Mouse (Mus musculus): ENCODE measurements at regions not wholly inside any gene's neighbourhood (a gene's known extent, or its start where the extent isn't known, plus 50 kb on each side); places are given as distances from the start of the nearest gene placed in this dataset.
A peak's percentile ranks its signal among the peaks of the same experiment; 100 is the strongest.

DNA sequence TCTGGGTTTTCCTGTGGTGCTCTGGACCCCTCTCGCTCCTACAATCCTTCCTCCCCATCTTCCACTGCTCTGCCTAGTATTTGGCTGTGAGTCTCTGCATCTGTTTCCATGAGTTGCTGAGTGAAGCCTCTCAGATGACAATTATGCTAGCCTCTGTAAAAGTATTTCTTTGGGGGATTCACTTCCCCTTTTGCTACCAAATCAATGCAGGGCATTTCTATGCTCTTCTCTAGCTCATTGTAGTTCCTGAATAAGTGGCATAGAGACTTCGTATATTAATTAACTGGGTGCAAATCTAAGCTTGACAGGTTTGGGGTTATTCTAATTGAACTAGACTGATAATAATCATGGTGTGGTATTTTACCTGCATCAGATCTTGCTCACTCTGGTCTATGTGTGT is 260.4 kb upstream of the P2ry1 start:
- H3K36me3 ChIP-seq (ENCODE audit: control insufficient read depth, insufficient read depth, low read length): no peaks in the 10 kb centered on the region
- H3K27ac ChIP-seq (ENCODE audit: insufficient read depth, low read depth, low read length): no peak overlapping the region
- no peaks in the 10 kb centered on the region for H3K27me3 ChIP-seq (replicated peaks; ENCODE audit: control insufficient read depth, insufficient read depth, low read length)
- no peak for TF ChIP-seq CTCF (conservative IDR thresholded peaks at IDR 0.05; ENCODE audit: insufficient read depth, insufficient read length, low read depth, low read length)
- TF ChIP-seq POLR2A (IDR thresholded peaks at IDR 0.05; ENCODE audit: low read depth, low read length): no peak
- no peak overlapping the region for H3K4me3 ChIP-seq (ENCODE audit: insufficient read depth, low read depth, low read length)
- DNase-seq: no peak
- H3K4me1 ChIP-seq (ENCODE audit: control insufficient read depth, insufficient read depth, low read length): no peaks in the 10 kb centered on the region
- WGBS: 91% methylated on average over 2 of the region's 2 CpGs

DNA sequence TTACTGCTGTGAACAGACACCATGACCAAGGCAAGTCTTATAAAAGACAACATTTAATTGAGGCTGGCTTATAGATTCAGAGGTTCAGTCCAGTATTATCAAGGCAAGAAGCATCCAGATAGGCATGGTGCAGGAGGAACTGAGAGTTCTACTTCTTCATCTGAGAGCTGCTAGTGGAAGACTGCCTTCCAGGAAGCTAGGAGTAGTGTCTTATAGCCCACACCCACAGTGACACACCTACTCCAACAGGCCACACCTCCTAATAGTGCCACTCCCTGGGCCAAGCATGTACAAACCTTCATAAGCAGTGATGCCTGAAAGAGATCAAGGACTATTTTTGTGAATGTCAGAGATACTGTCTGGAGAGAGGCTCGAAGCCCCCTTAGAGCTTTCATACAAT is 257.5 kb upstream of the P2ry1 start:
- Histone ChIP-seq H3K36me3 (ENCODE audit: control insufficient read depth, insufficient read depth, low read length) (no peaks in the 10 kb centered on the region), H3K4me3 (ENCODE audit: insufficient read depth, low read depth, low read length) (no peak overlapping the region), H3K4me1 (ENCODE audit: control insufficient read depth, insufficient read depth, low read length) (no peaks in the 10 kb centered on the region), H3K27me3 (replicated peaks; ENCODE audit: control insufficient read depth, insufficient read depth, low read length) (no peaks in the 10 kb centered on the region), H3K27ac (ENCODE audit: insufficient read depth, low read depth, low read length) (no peak overlapping the region)
- TF ChIP-seq CTCF (conservative IDR thresholded peaks at IDR 0.05; ENCODE audit: insufficient read depth, insufficient read length, low read depth, low read length): no peak
- no peak for TF ChIP-seq POLR2A (IDR thresholded peaks at IDR 0.05; ENCODE audit: low read depth, low read length)
- WGBS: 97% methylated on average over 1 of the region's 1 CpGs
- DNase-seq: no peak

DNA sequence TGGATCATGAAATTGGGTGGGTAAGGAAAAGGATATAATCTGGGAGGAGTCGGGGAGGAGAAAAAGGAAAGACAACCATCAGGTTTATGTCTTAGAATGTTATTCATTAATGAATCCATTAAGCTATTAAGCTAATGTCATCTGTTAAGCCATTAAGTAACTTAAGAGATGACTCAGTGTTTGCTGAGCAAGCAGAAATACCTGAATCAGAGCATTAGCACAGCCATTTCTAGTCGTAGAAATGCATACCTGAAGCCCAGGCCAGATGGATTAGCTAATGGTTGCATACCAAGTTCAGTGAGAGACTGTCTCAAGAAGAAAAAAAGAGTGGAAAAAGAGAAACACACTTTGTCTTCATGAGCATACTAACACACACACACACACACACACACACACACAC is 244.0 kb upstream of the P2ry1 start:
- no peak overlapping the region for H3K4me3 ChIP-seq (ENCODE audit: insufficient read depth, low read depth, low read length)
- no peak for TF ChIP-seq CTCF (conservative IDR thresholded peaks at IDR 0.05; ENCODE audit: insufficient read depth, insufficient read length, low read depth, low read length)
- TF ChIP-seq POLR2A (IDR thresholded peaks at IDR 0.05; ENCODE audit: low read depth, low read length): no peak
- H3K4me1 ChIP-seq (ENCODE audit: control insufficient read depth, insufficient read depth, low read length): no peaks in the 10 kb centered on the region
- H3K27me3 ChIP-seq (replicated peaks; ENCODE audit: control insufficient read depth, insufficient read depth, low read length): no peaks in the 10 kb centered on the region
- DNase-seq: no peak
- WGBS: 49% methylated on average over 2 of the region's 2 CpGs
- no peaks in the 10 kb centered on the region for H3K36me3 ChIP-seq (ENCODE audit: control insufficient read depth, insufficient read depth, low read length)
- H3K27ac ChIP-seq (ENCODE audit: insufficient read depth, low read depth, low read length): no peak overlapping the region

DNA sequence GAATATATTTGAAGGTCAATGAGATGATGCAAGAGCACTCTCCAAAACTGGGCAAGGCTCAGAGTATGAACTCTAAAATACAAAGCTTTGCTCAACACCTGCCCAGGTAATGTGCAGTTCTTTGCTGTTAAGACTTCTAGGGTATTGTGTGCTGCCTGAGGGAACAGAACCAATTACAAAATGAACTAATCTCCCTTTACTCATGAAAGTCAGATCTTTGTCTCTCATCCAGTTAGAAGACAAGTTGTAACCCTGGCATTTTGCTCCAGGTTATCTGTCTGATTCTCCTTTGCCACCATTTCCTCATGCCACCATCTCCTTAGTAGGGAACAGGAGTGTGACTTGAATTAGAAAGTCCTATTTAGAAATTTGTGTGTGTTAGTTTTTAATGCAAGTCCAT is 243.5 kb upstream of the P2ry1 start:
- TF ChIP-seq POLR2A (IDR thresholded peaks at IDR 0.05; ENCODE audit: low read depth, low read length) (no peak), CTCF (conservative IDR thresholded peaks at IDR 0.05; ENCODE audit: insufficient read depth, insufficient read length, low read depth, low read length) (no peak)
- H3K27me3 ChIP-seq (replicated peaks; ENCODE audit: control insufficient read depth, insufficient read depth, low read length): no peaks in the 10 kb centered on the region
- no peak for DNase-seq
- H3K36me3 ChIP-seq (ENCODE audit: control insufficient read depth, insufficient read depth, low read length): no peaks in the 10 kb centered on the region
- H3K27ac ChIP-seq (ENCODE audit: insufficient read depth, low read depth, low read length): no peak overlapping the region
- H3K4me3 ChIP-seq (ENCODE audit: insufficient read depth, low read depth, low read length): no peak overlapping the region
- no peaks in the 10 kb centered on the region for H3K4me1 ChIP-seq (ENCODE audit: control insufficient read depth, insufficient read depth, low read length)

DNA sequence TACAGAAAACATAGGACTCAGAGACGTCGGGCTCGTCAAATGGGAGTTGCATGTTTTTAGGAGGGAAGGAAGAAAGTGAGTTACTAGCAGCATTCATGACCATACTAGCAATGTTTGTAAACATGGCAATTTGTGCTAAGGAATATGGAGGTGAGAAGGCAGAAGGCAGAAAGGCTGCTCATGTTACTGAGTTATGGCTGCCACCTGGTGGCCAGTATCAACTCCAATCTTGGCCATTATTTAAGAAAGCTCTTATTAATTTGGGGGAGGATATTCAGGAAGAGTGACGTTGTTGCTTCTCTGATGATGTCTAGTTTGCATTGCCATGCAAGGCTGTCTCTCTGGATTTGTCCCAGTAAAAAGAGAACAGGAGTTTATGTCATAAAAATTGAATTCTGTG is 239.7 kb upstream of the P2ry1 start:
- peak; percentile 68 for DNase-seq
- Histone ChIP-seq H3K36me3 (ENCODE audit: control insufficient read depth, insufficient read depth, low read length) (no peaks in the 10 kb centered on the region), H3K27me3 (replicated peaks; ENCODE audit: control insufficient read depth, insufficient read depth, low read length) (no peaks in the 10 kb centered on the region), H3K4me3 (ENCODE audit: insufficient read depth, low read depth, low read length) (no peak overlapping the region), H3K4me1 (ENCODE audit: control insufficient read depth, insufficient read depth, low read length) (no peaks in the 10 kb centered on the region), H3K27ac (ENCODE audit: insufficient read depth, low read depth, low read length) (no peak overlapping the region)
- TF ChIP-seq POLR2A (IDR thresholded peaks at IDR 0.05; ENCODE audit: low read depth, low read length) (no peak), CTCF (conservative IDR thresholded peaks at IDR 0.05; ENCODE audit: insufficient read depth, insufficient read length, low read depth, low read length) (peak; percentile 67)
- WGBS: 54% methylated on average over 4 of the region's 4 CpGs

DNA sequence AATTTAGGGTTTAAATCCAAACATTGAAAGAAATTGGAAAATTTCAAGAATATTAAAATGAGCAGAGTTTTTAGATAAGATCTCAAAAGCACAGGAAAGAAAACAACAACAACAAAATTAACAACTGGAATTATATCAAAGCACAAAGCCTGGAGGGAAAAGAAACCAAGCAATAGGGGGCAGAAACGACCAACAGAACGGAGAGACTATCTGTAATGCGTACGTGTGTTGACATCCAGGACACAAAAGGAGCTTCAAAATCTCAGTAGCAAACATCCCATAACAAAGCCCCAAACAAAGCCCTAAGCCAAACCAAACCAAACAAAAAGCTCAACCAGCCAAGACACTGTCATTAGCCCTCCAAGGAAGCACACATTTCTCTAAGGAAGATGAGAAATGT is 237.5 kb upstream of the P2ry1 start:
- Histone ChIP-seq H3K27me3 (replicated peaks; ENCODE audit: control insufficient read depth, insufficient read depth, low read length) (no peaks in the 10 kb centered on the region), H3K4me3 (ENCODE audit: insufficient read depth, low read depth, low read length) (no peak overlapping the region), H3K27ac (ENCODE audit: insufficient read depth, low read depth, low read length) (no peak overlapping the region), H3K36me3 (ENCODE audit: control insufficient read depth, insufficient read depth, low read length) (no peaks in the 10 kb centered on the region), H3K4me1 (ENCODE audit: control insufficient read depth, insufficient read depth, low read length) (no peaks in the 10 kb centered on the region)
- WGBS: 71% methylated on average over 4 of the region's 4 CpGs
- no peak for DNase-seq
- TF ChIP-seq CTCF (conservative IDR thresholded peaks at IDR 0.05; ENCODE audit: insufficient read depth, insufficient read length, low read depth, low read length) (no peak), POLR2A (IDR thresholded peaks at IDR 0.05; ENCODE audit: low read depth, low read length) (no peak)

DNA sequence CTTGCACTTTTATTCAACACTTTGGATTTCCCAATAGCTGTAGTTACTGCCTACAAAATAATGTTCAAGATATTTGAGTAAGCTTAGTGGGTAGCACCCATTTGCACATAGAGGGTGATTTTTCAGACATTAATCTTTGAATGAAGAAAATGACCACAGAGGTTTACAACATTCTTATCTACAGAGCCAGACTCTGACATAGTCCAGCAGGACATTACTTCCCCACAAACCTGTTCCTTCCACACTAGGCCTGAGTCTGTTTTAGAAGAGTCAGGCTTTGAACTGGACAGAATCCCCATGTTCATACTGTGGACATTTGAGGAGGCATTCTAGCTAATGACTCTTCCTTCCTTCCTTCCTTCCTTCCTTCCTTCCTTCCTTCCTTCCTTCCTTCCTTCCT is 233.6 kb upstream of the P2ry1 start:
- TF ChIP-seq POLR2A (IDR thresholded peaks at IDR 0.05; ENCODE audit: low read depth, low read length): no peak
- Histone ChIP-seq H3K27ac (ENCODE audit: insufficient read depth, low read depth, low read length) (no peak overlapping the region), H3K36me3 (ENCODE audit: control insufficient read depth, insufficient read depth, low read length) (no peaks in the 10 kb centered on the region), H3K4me3 (ENCODE audit: insufficient read depth, low read depth, low read length) (no peak overlapping the region), H3K4me1 (ENCODE audit: control insufficient read depth, insufficient read depth, low read length) (no peaks in the 10 kb centered on the region), H3K27me3 (replicated peaks; ENCODE audit: control insufficient read depth, insufficient read depth, low read length) (no peaks in the 10 kb centered on the region)
- no peak for DNase-seq

DNA sequence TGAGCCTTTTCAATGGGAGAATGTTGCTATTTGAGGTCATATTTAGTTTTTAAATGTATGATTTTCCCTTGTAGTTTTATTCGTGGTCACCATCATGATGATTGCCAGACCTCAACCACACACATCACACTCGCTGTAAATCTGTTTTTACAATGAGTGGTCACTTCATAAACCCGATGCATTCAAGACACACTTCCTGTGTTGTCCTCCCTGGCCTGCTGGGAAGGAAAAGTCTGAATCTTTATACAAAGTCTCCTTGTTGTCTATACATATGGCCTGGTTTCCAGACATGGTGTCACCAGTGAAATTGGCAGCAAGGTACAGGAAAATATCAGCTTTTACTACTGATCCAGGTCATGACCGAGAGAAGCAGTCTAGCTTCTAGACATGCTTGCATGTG is 230.7 kb upstream of the P2ry1 start:
- no peak for TF ChIP-seq POLR2A (IDR thresholded peaks at IDR 0.05; ENCODE audit: low read depth, low read length)
- TF ChIP-seq CTCF (conservative IDR thresholded peaks at IDR 0.05; ENCODE audit: insufficient read depth, insufficient read length, low read depth, low read length): no peak
- H3K27ac ChIP-seq (ENCODE audit: insufficient read depth, low read depth, low read length): no peak overlapping the region

More for the DNA sequence above, 230.7 kb upstream of the P2ry1 start:
- 75% methylated on average over 4 of the region's 4 CpGs for WGBS
- H3K27me3 ChIP-seq (replicated peaks; ENCODE audit: control insufficient read depth, insufficient read depth, low read length): no peaks in the 10 kb centered on the region
- H3K4me1 ChIP-seq (ENCODE audit: control insufficient read depth, insufficient read depth, low read length): no peaks in the 10 kb centered on the region
- DNase-seq: no peak
- H3K4me3 ChIP-seq (ENCODE audit: insufficient read depth, low read depth, low read length): no peak overlapping the region
- H3K36me3 ChIP-seq (ENCODE audit: control insufficient read depth, insufficient read depth, low read length): no peaks in the 10 kb centered on the region

Measured in kidney, adult 2 months (tissue).